Mouse (Mus musculus) liver, embryonic 14.5 days (tissue): ENCODE data around the gene Dlk1. TPM values are rescaled to one million over a fixed set of nuclear protein-coding genes. Genes with fewer than 3 reads are reported as not detected.

ENCODE experiments used
- ATAC-seq: fragments of 200-750 bp; cut with Nextera tagmentation; 2 replicates; pipeline ENCODE4 v1.8.0; 2017; ENCODE audit warnings: moderate number of reproducible peaks, mild to moderate bottlenecking, moderate library complexity; ENCODE audit not compliant: insufficient read depth
- DNase-seq, 3 experiments: peaks; one replicate each; pipeline ENCODE4 v3.0.0-alpha.2; 2012 to 2013; ENCODE audit warnings: low read depth in 3 of 3, low spot score in 3 of 3
- H3K27ac ChIP-seq: fragments of 300-500 bp; sonication (generic); 2 replicates; pipeline ENCODE4 v1.5.1; 2014; ENCODE audit warnings: moderate library complexity, mild to moderate bottlenecking, control low read depth, inconsistent platforms
- H3K27me3 ChIP-seq: fragments of 300-500 bp; sonication (generic); 2 replicates; pipeline ENCODE4 v1.6.1; 2014; ENCODE audit warnings: mild to moderate bottlenecking, low read length, moderate library complexity; ENCODE audit not compliant: control insufficient read depth, insufficient read depth
- H3K36me3 ChIP-seq: fragments of 300-500 bp; sonication (generic); replicated peaks from 2 replicates; pipeline ENCODE4 v1.6.1; 2014; ENCODE audit warnings: low read depth; ENCODE audit not compliant: control insufficient read depth, insufficient read depth
- H3K4me1 ChIP-seq, 2 experiments: fragments of 200-500 bp in 1 of 2; fragments of 300-500 bp in 1 of 2; sonication (generic) in 1 of 2; replicated peaks; 2 replicates each; pipeline ENCODE4 v1.6.1; 2012 to 2014; ENCODE audit warnings: antibody characterized with exemption in 1 of 2, inconsistent platforms in 1 of 2, low read length in 1 of 2; ENCODE audit not compliant: control insufficient read depth in 2 of 2, insufficient read depth in 2 of 2
- H3K4me2 ChIP-seq: fragments of 300-500 bp; sonication (generic); 2 replicates; pipeline ENCODE4 v1.6.1; 2014; ENCODE audit warnings: low read depth, mild to moderate bottlenecking, control low read depth, moderate library complexity
- H3K4me3 ChIP-seq, 2 experiments: fragments of 200-500 bp in 1 of 2; fragments of 300-500 bp in 1 of 2; sonication (generic) in 1 of 2; 2 replicates each; pipeline ENCODE4 v1.5.1; 2012 to 2014; ENCODE audit warnings: low read depth in 2 of 2, low read length in 2 of 2, mild to moderate bottlenecking in 2 of 2, control low read depth in 1 of 2, inconsistent platforms in 1 of 2, moderate library complexity in 1 of 2; ENCODE audit not compliant: insufficient read depth in 1 of 2
- H3K9ac ChIP-seq: fragments of 300-500 bp; sonication (generic); replicated peaks from 2 replicates; pipeline ENCODE4 v1.6.1; 2014; ENCODE audit warnings: mild to moderate bottlenecking, control low read depth, moderate library complexity
- H3K9me3 ChIP-seq: fragments of 300-500 bp; sonication (generic); 2 replicates; pipeline ENCODE4 v1.6.1; 2016; ENCODE audit warnings: low read length, mixed read lengths; ENCODE audit not compliant: control insufficient read depth
- CTCF ChIP-seq: IDR thresholded peaks from 2 replicates; pipeline ENCODE4 v1.5.1; 2016; ENCODE audit warnings: antibody characterized with exemption, low read depth, control low read depth
- EP300 ChIP-seq: IDR thresholded peaks from 2 replicates; pipeline ENCODE4 v1.6.1; 2016; ENCODE audit warnings: antibody characterized with exemption, low read depth
- WGBS: fragments of 180-500 bp; shearing (Covaris S2); extraction: QIAGEN DNeasy Blood & Tissue Kit; methylation state at CpG from one replicate; pipeline ENCODE4 v1.1.7; 2014; ENCODE audit not compliant: insufficient replicate concordance; 5-methylcytosine and 5-hydroxymethylcytosine counted together
- polyA plus RNA-seq, 2 experiments: library from polyadenylated mRNA; depleted of rRNA in 1 of 2; stranded (reverse) in 1 of 2; unstranded in 1 of 2; fragments of >200 nt; fragmentation: Nextera tagmentation in 1 of 2; extraction: Ambion mirVana in 1 of 2; gene quantifications; 2 replicates each; pipeline versions ENCODE4 v1.2.1 to v1.2.3; 2012 to 2014

Dlk1 gene
- polyA plus RNA-seq, 2 experiments, result 327 to 1,200 TPM

DNA sequence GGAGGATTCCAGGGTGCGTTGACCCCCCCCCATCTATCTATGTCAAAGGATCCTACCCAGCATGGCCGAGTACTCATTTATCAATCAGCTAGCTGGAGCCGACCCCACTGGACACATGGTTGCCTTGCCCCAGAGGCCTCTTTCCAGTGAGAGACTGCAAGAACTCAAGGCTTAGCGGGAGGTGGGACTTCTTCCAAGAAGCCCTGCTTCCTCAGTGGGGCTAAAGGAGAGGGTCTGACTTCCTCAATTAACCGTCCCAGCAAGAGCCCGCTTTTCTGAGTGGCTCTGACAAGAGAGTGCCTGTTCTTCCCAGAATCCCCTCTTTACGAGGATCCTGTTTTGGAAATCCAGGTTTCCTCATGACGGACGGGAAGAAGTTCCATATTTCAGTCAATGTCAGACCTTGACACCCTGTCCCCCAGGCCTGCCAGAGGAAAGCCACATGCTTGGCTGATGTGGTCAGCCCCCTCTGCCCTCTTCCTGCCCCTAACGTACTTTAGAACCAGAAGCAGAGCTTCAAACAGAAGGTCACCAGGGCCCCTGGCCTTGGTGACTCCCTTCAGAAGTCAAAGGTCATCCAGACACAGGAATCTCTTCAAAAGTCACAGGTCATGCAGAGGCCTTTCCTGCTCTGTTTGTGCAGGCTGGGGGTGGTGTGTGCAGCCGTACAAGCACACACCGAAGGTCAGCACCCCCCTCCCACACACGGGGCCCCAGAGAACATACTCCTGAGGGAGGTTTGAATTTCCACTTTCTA, 59.7 kb downstream of the Dlk1 start:
- H3K4me1 ChIP-seq, result peaks cover 0 to 40% of the 10 kb centered on the region in 2 experiments; a peak in 2 of 4 replicates
- no peak overlapping the region for H3K27ac ChIP-seq

More for the DNA sequence above, 59.7 kb downstream of the Dlk1 start:
- Histone ChIP-seq H3K4me2 (no peak overlapping the region), H3K9ac (no peak overlapping the region), H3K9me3 (no peaks in the 10 kb centered on the region), H3K27me3 (no peaks in the 10 kb centered on the region), H3K4me3 (no peak overlapping the region), H3K36me3 (no peaks in the 10 kb centered on the region)
- TF ChIP-seq CTCF (no peak), EP300 (no peak)
- peak in 1 of 3 experiments; percentile 42 for DNase-seq
- ATAC-seq, result peak; percentile 72
- 10% methylated on average over 13 of the region's 13 CpGs for WGBS

Other genes with a start within 250 kb of the Dlk1 start
- gene Rtl1, start 147.5 kb downstream of the Dlk1 start, polyA plus RNA-seq (2012; rRNA removed), result 0.82 and 1.1 TPM in 2 replicates
- 0.34 and 0.41 TPM in 2 replicates for gene Rtl1, start 147.5 kb downstream of the Dlk1 start, polyA plus RNA-seq (2014; fragmentation: Nextera tagmentation; extraction: Ambion mirVana)